Mouse (Mus musculus) B cell, adult 67 days (primary cell): Measurements from ENCODE around the gene Olfr146. TPM values are rescaled to one million over a fixed set of nuclear protein-coding genes. Genes with fewer than 3 reads are reported as not detected.

ENCODE experiments used
- total RNA-seq, 2 experiments: library from RNA; stranded (reverse); gene quantifications; 4 replicates each; pipeline ENCODE4 v1.2.4; 2023

Gene Olfr146
- not detected for total RNA-seq

DNA sequence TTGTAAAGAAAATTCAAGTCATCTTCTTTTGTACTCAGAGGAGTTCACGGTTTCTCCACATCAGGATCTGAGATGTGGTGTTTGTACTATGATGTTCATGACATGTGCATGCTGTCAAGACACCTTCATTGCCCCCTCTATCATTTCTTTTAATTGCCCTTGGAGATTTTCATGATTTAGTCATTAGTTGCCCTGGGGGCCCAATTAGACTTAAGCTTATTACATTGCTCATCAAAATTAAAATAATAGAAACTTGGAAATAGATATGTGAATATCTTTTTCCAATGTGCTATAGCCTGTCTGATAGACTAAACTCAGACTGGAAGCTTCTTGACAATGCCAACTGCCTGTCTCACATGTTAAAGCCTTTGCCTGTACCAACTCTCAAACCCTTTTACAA is at the start of gene Olfr146:
Gene Olfr146, minus strand, starts transcription at position 101 of the 400 bp plus-strand sequence.

DNA sequence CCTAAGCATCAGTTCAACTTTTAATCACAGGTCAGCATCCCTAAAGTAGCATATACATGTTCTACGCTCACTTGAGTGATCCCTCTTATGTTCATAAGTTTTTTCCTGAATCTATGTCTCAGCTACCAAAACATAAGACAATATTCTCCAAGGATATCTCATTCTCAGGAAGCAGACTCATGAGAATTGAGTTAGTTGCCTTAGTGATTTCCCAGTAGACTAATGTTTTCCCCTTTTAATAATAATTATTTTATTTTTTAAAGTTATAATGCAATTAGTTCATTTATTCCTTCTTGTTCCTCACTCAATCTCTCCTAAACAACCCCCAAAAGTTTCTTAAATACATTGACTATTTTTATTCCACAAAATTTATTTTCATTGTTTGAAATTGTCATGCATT is 41.7 kb upstream of the Olfr146 start, which contains the start of gene Olfr937:
Gene Olfr937, minus strand, starts transcription at position 101 of the 400 bp plus-strand sequence.

DNA sequence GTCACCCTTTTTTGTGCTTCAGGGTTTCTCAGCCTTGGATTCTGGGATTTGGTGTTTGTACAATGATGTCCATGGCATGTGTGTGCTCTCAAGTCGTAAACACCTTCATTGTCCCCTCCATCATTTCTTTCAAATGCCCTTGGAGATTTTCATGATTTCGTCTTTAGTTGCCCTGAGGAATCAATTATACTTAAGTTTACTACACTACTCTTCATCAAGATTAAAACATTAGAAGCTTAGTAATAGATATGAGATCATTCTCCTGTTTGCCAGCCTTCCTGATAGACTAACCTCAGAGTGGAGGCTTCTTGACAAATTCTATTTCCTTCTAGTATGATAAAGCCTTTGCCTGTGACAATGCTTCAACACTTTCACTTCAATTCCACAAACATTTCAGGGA is 23.6 kb downstream of the Olfr146 start, which contains the start of gene Olfr935:
Gene Olfr935, minus strand, starts transcription at position 101 of the 400 bp plus-strand sequence.

DNA sequence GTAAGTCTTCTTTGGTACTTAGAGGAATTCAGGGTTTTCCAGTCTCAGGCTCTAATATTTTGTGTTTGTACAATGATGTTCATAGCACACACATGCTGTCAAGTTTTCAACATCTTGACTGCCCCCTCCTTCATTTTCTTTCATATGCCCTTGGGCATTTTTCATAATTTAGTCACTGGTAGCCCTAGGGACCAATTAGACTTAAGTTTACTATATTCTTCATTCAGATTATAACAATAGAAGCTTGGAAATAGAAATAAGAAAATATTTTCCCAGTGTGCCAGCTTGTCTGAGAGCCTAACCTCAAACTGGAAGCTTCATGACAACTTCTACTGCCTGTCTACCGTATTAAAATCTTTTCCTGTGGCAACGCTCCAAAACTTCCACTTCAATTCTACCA is 35.0 kb downstream of the Olfr146 start, which contains the start of gene Olfr934:
Gene Olfr934, minus strand, starts transcription at position 101 of the 400 bp plus-strand sequence.

DNA sequence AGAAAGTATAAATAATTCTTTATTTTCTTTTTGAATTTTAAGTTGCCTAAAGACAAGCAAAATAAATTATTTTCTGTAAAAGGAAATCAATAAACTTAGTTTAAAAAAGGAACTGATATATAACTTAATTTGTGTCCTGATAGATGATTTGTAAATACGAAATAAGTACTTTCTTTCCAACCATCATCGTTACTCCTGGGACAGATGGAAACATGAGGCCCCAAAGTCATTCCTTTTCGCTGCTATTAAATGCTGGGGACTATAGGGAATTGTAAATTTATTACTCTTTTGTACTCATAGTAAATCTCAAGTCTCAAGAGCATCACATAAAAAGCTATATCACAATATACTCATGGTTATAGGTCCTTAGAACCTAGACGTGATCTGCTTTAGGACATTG is 51.2 kb downstream of the Olfr146 start, which contains the start of gene Olfr933:
Gene Olfr933, plus strand, starts transcription at position 301 of the 400 bp plus-strand sequence.

Other genes starting within 250 kb of the Olfr146 start
- not detected for gene Olfr922, start 208.8 kb downstream of the Olfr146 start, total RNA-seq
- gene Olfr923, start 196.8 kb downstream of the Olfr146 start, total RNA-seq: not detected
- gene Olfr924, start 178.9 kb downstream of the Olfr146 start, total RNA-seq: not detected
- not detected for gene Olfr26, start 168.3 kb downstream of the Olfr146 start, total RNA-seq
- gene Olfr926, start 146.3 kb downstream of the Olfr146 start, total RNA-seq: not detected
- not detected for gene Olfr930, start 93.6 kb downstream of the Olfr146 start, total RNA-seq
- not detected for gene Olfr933, start 51.1 kb downstream of the Olfr146 start, total RNA-seq
- not detected for gene Olfr934, start 35.1 kb downstream of the Olfr146 start, total RNA-seq
- gene Olfr935, start 23.7 kb downstream of the Olfr146 start, total RNA-seq: not detected
- not detected for gene Olfr937, start 41.6 kb upstream of the Olfr146 start, total RNA-seq
- gene Olfr938, start 55.5 kb upstream of the Olfr146 start, total RNA-seq: not detected
- gene Olfr27, start 104.8 kb upstream of the Olfr146 start, total RNA-seq: not detected
- not detected for gene Olfr943, start 142.9 kb upstream of the Olfr146 start, total RNA-seq
- gene Olfr944, start 178.5 kb upstream of the Olfr146 start, total RNA-seq: not detected
- not detected for gene Olfr1537, start 226.6 kb upstream of the Olfr146 start, total RNA-seq